Mouse (Mus musculus): ENCODE measurements at regions not wholly inside any gene's neighbourhood (a gene's known extent, or its start where the extent isn't known, plus 50 kb on each side); places are given as distances from the start of the nearest gene placed in this dataset.
A peak's percentile ranks its signal among the peaks of the same experiment; 100 is the strongest.

DNA sequence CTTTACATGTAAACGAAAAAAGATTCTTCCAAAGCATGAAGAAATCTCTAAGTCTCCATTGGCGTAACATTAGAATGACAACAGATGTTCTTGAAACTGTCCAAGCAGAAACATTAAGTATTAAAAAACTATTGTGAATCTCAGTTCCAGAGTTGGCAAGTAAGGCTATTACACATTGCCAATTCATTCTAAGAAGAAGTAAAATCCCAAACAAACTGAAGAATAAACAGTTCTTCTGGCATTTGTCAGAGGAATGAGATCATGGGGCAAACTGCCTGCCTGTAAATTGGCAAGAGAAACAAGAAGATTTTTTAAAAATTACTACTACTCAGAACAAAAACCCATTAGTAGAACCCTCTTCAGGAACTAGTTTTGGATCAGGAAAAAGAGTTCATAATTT, 680.1 kb downstream of the Nova1 start:
- no peak for DNase-seq (ENCODE audit: low spot score in 2 of 2)

DNA sequence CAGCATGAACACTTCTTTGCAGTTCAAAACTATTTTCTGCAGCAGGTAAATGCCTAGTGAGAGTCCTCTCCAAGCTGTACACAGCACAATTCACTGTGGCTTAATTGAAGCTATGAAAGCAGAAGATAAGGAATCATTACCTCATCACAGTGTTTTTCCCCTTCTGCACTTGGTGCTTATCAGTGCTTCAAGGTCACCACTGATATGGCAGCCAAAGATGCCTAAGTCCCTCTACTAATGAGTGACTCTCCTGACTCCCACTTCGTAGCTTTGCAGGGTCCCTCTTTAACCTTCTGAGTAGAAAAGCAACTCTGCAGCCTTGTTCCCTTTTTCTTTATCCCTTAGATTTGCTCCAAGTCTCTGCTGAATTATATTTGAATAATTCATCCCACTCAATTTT, 692.9 kb downstream of the Nova1 start:
- no peak for DNase-seq (ENCODE audit: low spot score in 2 of 2)

DNA sequence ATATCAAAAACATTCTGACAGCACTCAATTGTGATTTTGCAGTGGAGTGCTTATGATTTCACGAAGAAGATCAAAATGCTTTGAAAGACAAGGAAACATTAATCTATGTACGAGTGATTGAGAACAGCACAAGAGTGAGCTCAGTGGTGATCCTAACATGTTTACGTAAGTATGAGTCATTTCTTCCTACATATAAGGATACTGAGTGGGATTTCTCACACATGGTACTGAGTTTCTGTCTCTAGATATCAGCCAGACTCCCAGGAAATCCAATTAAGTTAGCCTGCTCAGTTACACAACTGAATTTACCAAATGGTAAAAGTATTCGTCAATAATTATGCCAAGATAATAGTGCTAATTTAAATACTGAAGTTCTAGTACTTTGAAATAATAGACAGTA, 707.4 kb downstream of the Nova1 start:
- no peak for DNase-seq (ENCODE audit: low spot score in 2 of 2)

DNA sequence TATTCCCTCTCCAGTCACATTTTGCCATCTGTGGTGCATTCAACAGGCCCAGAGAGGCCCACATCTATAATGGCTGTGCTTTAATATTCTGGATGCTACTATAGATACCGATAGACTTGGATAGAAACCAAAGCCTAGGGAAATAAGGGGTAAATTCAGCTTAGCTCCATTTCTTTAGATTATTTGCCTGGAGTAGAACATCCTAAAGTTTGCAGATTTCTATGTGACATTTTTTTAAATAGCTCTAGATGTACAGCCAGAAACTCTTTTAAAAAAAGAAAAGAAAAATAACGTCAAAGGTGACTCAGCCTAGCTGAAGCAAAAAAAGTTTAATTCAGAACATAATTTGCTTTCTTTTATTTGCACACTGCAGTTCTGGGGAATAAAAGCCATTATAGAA, 735.4 kb downstream of the Nova1 start:
- DNase-seq (ENCODE audit: low spot score in 2 of 2): peak in 1 of 2 experiments; percentile 14

DNA sequence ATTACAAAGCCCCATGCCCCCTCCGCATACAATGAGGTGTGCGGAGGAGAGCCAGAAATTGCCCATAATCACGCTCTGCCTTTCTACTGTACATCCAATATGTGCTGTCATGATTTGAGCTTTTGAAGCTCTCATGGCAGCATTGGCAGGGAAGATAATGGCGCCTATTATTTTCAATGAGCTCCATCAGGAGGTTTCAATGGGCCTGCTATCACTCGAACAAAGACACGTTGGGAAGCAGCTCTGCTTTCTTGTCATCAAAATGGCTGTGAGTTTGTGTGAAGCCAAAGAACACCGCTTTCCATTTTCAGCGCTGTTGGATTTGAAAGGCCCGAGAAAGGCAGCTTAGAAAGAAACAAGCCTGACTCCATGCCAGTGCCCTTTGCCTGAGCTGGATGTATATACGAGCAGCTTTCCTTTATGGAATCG, 742.9 kb downstream of the Nova1 start:
- DNase-seq (ENCODE audit: low spot score in 2 of 2): no peak

DNA sequence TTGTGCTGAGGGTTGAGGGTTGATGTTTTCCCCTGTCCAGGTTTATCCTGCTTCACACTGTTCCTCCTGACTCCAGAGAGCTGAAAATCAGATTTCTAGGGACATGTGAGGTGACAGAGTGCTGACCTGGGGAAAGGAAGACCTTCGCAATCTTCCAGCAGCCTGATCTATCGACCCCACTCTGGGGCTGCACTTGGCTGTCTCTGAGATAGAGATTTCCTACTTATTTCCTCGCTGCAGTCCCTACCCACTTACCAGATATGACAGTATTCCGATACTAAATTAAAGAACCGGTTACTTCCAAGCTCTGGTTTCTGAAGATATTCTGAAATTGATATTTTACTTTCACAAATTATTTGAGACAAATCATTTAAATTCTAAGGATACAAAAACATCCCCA, 743.4 kb downstream of the Nova1 start:
- DNase-seq (ENCODE audit: low spot score in 2 of 2): no peak

DNA sequence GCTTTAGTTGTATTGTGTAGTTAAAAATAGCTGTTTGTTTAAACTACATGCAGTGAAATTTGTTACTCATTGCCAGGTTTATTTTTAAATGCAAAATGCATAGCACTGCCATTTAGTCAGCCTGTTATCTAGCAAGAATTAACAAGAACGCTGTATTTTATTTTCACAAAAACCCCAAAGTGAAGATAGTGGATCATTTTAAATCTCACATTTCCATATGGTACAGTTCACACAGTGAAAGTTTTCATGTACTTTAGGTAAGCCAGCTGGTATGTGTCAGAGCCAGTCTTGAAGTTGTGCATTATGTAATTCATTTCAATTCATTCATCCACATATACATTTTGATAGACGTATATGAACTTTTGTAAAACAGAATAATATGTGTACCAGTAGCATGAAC, 751.8 kb downstream of the Nova1 start:
- peak in 1 of 2 experiments; percentile 35 for DNase-seq (ENCODE audit: low spot score in 2 of 2)

DNA sequence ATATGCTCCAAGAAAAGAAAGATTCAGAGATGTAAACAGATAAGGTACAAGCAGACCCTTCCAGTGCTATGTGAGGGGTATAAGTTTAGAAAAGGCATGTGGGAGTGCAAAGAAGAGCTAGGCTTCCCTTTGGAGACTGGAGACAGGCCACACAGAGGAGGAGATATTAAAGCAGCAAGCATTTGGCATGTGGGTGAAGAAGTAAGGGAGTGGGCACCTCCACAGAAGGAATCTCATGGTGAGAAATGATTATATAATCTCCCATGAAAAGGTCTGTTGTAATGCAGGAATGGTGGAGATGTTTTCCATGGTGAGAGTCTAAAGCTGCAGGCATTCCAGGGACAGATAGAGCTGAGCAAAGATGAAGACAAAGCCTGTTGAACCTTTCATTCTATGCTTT, 778.1 kb downstream of the Nova1 start:
- peak; percentile 37 to 78 for DNase-seq (ENCODE audit: low spot score in 2 of 2)

DNA sequence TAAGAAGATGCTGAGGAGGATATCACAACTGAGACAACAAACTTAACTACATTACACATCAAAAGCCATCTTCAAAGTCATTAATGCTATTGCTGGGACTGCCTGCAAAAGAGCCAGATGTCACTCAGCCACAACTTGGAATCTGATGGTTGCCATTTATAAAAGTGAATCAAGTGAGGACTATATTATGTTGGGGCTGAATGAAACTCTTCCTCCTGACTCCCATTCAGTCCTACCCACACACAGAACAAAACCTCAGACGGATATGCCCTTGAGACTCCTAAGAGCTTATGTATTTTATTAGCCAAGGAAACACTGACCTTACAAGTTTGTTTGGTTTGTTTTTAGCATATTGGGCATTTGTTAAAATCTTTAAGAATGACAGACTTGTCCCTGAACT, 778.5 kb downstream of the Nova1 start:
- peak; percentile 2 to 20 for DNase-seq (ENCODE audit: low spot score in 2 of 2)

DNA sequence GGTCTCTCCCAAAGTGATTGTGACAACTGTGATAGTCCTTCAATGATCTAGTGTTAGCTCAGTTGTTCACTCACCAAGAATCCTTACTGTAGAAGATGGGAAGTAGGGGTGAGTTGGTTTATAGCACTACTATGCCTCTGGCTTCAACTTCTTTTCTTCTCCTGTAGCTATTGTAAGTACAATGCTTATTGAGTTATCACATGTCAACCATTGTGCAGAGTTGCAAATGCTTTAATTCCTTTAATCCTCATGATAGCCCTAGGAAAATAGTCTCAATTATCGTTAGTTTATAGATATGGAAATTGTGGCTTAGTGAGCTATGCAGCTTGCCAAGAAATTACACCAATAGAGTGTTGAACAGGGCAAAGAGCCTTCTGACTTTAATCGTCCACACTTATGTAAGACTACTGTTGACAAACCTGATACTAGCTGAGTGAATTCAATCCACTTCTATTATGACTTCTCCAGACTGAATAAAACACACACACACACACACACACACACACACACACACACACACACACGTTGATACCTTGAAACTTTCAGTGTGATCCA, 782.1 kb downstream of the Nova1 start:
- no peak for DNase-seq (ENCODE audit: low spot score in 2 of 2)

DNA sequence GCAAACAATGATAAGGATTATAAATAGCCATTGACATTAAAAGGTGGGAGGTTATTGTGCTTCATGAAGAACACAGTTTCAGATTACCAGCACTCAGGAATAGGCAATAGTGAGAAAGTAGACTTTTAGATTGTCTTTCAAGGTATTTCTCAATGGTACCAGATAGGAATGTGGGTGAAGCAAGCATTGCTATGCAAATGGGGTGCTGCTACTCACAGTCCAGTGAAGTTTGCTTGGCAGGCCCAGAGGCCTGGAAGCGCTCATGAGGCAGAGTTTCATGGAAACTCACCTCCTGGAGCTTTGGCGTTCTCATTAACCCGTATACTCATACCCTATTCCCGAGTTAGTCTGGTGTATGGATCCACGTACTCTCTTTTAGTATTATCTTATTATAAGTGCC, 793.5 kb downstream of the Nova1 start:
- no peak for DNase-seq (ENCODE audit: low spot score in 2 of 2)

DNA sequence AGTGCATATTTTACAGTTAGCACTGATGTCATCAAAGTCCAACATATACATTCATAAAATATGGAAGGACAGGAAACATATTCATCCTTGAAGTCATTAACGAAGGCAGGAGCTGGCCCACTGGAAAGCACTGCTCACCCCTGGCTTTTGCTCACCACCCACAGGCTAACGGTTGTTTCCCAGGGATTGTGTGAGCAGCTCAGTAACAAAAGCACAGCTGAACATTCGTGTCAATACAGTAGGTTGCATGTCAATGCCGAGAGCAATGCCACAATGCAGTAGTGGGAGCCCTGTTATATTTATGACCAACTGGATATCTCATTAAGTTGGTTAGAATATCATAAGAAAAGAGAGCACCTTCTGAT, 797.2 kb downstream of the Nova1 start:
- DNase-seq (ENCODE audit: low spot score in 2 of 2): no peak

DNA sequence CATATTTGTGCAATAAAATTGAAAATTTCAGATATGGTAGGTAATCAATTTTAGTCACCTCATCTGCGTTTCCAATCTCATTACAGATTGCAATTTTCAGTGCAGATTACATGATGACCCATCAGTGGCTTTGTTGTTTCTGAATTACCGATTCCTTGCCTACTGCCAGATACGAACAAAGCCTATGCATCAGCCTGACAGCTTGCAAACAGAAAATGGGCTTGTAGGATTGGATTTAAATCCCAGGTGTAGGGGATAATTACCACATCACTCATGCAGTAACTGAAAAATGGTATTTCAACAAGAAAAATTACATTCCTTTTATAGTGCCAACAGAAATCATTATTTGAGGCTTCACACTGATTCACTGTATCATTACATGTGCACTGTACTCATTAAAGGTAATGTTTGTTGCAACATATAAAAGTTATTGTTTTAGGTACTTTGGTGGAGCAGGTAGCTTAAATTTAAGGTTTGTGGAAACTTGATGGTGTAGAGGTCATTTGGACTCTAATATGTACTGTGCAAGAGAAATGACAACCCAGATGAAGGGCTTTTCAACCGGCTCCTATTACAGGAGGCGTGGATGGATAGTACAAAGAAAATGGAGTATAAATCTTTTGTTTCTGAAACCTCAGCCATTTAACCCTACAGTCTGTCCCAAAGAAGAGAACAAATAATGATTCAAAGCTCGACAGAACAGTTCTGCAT, 797.7 kb downstream of the Nova1 start:
- no peak for DNase-seq (ENCODE audit: low spot score in 2 of 2)

DNA sequence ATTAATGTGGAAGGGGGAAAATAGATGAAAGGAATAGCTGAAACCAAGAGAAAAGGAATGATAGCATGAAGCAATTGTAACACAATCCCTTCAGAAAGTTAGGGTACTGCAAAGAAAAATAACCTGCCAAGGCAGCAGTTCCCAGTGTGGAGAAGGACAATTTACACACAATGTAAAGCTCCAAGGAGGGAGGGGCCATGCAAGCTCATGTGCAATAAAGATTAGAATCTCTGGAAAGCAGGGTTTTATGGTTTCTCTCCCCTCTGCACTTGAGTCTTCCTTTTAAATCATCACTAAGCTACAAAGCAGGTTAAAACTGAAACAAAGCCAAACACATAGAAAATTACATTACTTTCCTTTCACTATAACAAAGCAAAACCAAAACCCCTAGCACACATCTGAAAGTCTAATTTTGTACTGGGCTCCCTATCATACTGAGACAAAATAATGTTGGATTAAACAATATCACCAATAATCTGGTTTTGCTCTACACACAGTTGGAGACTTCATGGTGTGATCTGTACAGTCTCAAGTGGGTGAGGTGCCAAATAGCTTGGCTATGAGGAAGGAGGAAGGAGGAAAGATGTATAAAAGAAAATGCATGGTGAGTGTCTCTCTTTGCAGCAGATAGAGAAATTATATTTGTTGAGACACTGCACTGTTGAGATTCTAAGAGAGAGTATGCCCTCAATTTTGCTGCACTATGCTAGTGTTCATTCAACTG, 840.9 kb downstream of the Nova1 start:
- DNase-seq (ENCODE audit: low spot score in 2 of 2): no peak

DNA sequence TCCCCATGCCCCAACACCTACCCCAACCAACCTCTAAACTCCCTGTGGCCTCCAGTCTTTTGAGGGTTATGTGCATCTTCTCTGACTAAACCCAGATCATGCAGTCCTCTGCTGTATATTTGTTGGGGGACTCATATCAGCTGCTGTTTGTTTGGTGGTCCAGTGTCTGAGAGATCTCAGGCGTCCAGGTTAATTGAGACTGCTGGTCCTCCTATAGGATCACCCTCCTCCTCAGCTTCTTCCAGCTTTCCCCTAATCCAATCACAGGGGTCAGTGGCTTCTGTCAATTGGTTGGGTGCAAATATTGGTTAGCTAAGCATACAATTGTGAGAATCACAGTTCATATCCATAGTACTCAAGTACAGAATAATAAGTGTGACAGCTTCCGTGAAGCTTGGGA, 842.9 kb downstream of the Nova1 start:
- no peak for DNase-seq (ENCODE audit: low spot score in 2 of 2)

DNA sequence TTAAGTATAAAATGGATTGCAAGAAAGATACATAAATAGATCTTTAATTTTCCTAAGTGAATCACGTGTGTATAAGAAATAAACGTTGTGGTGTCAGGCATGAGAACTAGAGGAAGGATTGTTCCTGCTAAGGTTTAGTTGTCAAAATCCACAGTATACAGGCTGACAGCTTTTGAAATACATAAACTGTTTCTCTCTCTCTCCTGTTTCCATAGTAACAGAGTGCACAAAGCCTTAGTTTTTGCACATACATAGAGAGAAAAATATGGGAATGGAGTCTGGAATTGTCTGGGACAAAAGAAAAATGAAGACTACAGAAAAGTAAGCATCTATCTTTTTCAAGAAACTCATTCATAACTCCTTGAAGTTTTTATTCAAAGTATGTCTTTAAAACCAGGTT, 848.3 kb downstream of the Nova1 start:
- no peak for DNase-seq (ENCODE audit: low spot score in 2 of 2)

DNA sequence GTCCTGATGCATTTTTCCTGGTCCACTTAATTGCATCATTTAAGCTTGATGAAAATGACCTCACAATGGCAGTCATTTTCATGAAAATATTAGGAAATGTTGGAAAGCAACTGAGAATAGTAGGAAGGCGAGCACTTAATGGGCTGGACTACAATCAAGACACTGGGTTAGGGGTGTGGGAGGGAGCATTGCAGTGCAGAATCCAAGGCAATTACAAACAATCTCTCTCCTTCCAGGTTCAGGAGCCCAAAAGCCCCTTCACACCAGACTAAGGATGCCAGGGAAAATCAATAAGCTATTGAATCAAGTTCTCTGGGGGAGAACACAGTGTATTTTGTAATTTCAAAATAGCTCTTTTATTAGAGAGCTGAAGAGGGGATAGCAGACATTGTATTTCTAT, 848.8 kb downstream of the Nova1 start:
- DNase-seq (ENCODE audit: low spot score in 2 of 2): no peak

DNA sequence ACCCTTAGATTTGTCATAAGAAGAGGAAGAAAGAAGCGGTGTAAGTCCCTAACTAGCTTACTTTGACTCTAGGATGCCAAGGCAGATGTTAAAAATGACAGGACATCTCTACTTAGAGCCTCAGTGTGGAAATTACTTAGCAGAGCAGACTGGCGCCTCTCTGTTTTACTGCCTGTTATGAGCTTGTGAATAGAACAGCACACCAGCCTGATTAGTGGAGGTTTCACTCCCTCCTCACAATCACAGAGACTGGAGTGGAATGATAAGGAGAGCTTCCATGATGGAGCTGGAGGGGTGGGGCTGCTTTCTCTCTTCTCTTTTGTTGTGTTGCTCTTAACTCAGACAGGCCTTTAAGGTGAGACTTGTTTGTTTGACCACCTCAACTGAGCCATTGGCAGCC, 871.8 kb downstream of the Nova1 start:
- DNase-seq (ENCODE audit: low spot score in 2 of 2): no peak

DNA sequence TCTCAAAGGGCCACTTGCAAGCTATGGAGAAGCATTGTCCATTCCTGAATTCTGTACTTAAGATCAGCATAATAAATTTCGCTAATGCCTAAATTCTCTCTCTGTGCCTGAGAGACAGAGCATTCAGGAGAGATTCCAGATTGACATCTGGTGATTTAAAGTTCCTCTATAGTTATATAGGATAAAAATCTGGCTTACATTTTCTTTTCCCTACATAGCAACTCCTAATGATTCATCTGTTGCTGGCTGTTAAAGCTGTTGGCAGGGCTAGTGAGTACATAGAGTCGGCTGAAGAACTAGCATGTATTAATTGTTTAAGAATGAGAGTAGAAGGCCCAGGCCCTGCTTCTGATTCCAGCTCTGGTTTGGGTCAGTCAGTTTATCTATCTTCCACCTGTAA, 870.0 kb upstream of the Stxbp6 start:
- no peak for DNase-seq (ENCODE audit: low spot score in 2 of 2)

DNA sequence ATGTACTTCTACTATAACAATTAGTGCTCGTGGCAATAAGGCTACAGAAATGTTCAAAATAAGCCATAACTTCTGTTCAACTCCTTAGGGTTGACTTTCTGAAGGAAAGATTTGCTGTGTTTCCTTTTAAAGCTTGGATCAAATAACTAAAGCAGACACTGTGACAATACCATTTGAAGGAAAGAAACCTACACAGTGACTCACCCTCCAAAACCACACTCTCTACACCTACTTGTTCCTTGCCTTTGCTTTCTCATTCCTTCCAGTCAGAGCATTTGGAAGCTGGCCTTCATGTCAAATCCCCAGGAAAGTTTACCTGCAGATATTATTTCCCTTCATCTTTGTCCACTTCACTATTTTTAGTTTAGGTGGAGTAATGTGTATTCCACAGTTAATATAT, 867.9 kb upstream of the Stxbp6 start:
- DNase-seq (ENCODE audit: low spot score in 2 of 2): no peak

DNA sequence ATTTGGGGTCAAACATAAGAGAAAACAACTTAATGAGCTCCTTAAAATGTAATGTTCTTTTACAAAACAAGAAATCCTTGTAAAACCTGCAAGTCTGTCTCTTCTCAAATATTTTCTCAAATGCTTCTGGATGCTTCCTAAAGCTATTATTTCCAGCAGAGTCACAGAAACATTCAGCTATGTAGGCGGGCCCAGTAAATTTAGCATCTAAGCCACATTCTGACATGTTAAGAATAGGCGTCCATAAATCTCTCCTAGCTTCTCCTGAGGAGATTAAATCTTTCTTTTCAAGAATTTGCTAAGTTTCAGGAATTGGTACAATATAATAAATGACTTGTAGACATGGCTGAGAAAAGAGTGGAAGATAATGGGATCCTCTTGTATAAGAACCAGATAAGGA, 858.9 kb upstream of the Stxbp6 start:
- peak in 1 of 2 experiments; percentile 30 for DNase-seq (ENCODE audit: low spot score in 2 of 2)

DNA sequence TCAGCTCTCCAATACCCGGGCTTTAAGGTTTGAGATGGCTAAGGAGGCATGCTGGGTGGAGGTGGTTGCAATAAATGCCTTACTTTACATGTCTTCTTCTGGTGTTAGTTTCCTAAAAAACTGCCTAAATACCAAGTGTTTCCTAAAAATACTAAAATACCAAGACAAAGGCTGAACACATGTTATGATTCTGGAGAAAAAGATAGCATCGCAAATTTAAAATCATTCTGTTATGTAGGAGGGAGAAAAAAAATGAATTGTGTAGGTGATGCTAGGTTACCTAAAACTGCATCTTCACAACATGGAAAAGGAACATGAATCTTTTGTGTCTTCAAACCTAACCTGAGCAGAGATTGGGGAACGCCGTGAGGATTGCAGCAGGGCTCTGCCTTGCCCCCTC, 857.7 kb upstream of the Stxbp6 start:
- peak in 1 of 2 experiments; percentile 29 for DNase-seq (ENCODE audit: low spot score in 2 of 2)

DNA sequence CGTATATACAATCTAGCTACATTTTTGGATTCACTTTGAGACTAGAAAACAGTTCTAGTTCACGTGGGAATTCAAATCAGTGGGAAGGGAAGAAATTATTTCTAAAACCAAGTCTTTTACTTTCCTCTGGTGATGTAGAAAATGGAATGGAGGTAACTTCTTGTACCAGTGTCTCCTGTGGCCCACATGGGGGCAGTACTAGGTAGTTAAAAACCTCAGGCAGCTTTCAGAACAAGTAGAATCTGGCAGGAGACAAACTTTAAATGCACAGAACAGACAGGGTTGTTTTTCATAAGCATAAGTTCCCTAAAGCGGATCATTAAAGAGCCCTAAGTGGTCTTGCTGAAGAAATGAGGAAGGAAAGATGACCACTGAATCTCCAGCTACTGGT, 855.2 kb upstream of the Stxbp6 start:
- peak in 1 of 2 experiments; percentile 62 for DNase-seq (ENCODE audit: low spot score in 2 of 2)

All from frontal cortex, postnatal 36 days (tissue).